In the genomic region with DNA sequence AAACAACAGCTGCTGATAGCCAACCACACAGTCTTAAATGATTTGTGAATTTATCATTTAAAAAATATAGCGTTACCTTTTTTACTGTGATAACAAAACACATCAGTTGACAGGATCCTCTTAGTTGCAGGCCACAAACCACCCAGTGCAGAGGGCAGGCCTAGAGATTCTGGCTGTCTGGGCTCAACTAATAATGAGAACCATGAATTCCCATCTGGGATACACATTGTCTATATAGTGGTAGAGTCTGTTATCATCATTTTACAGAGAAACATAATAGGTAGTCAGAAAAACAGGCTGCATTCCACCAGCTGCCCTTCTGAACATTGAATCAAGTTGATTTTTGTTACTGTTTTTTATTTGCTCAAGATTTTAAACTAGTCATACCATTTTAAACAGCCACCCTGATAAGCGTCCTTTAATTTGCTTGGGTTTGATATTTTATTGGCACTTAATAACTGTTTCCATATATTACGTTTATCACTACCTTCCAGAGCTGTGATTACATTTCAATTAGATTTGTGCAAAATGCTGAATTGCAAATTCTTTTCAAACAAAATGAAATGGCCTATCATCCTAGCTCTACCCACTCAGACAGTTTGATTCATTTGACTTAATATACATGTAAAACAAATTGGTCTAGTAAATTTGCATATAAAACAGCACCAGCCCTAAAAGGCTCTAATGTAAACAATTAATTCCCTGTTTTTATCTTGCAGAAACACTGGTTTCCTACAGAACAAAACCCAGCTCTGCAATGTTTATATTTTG, we compare ENCODE assay signal across 13 mouse cellular contexts.
"Had no signal": no experiment of that assay in that cellular context is flagged by ENCODE, and none has a peak within 500 bp of the region (broad histone marks: within the 10 kb centered on the region; RNA-seq: fewer than 3 reads in every experiment).

No protein-coding gene starts in this region.

- H3K9ac ChIP-seq: kidney, embryonic 15.5 days; limb, embryonic 13.5 days; liver, embryonic 14.5 days had no signal

- H3K9me3 ChIP-seq: kidney, embryonic 15.5 days; limb, embryonic 13.5 days had no signal

- H3K4me3 ChIP-seq: kidney, embryonic 15.5 days; limb, embryonic 13.5 days had no signal

- H3K4me1 ChIP-seq: kidney, embryonic 15.5 days; limb, embryonic 13.5 days had no signal

- H3K36me3 ChIP-seq: kidney, embryonic 15.5 days; limb, embryonic 13.5 days had no signal

- H3K27ac ChIP-seq: kidney, embryonic 15.5 days; limb, embryonic 13.5 days; liver, embryonic 14.5 days had no signal

- ATAC-seq: intestine, embryonic 16.5 days had no signal

- DNase-seq: kidney, adult 2 months; kidney, postnatal 14 days; left cerebral cortex, postnatal 4 days; lung, adult 2 months; retina, postnatal 1 day; right cerebral cortex, postnatal 4 days; spleen, adult 18-20 months; thymus, adult 18-20 months; thymus, postnatal 14 days had no signal

- H3K4me2 ChIP-seq: kidney, embryonic 15.5 days; limb, embryonic 13.5 days had no signal

- H3K27me3 ChIP-seq: kidney, embryonic 15.5 days; limb, embryonic 13.5 days had no signal
